Mouse (Mus musculus): ENCODE results near the gene Tor1aip1.

DNA sequence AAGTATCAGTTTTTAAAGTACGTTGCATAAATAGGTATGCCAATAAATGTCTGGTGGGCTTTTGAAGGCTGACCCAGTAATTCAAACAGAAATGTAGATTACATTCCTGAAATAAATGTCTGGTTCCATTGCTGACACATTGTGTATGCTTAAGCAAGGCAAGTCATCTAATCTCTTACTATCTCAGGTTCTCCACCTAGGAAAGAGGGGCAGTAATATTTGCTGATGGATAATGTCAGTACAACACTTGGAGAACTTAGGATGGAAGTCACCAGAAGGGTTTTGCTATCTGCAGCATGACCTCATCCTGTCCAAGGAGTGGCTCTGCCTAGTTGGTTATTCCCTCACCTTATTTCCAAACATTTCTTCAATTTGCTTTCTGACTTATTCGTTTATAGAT lies 41.8 kb downstream of the Tor1aip1 start:
- no peak for TF ChIP-seq CTCF (IDR thresholded peaks at IDR 0.05; ENCODE audit: low read depth)
- no peak for TF ChIP-seq EP300 (IDR thresholded peaks at IDR 0.05; ENCODE audit: low read depth)
